Mouse (Mus musculus) megakaryocyte, adult 5-6 weeks (primary cell): ENCODE results near the gene Psmb11. TPM values are rescaled to one million over a fixed set of nuclear protein-coding genes. Genes with fewer than 3 reads are reported as not detected.

ENCODE experiments used
- total RNA-seq, 2 experiments: library from RNA; stranded (forward) in 1 of 2; stranded (reverse) in 1 of 2; fragments of 153-499, 151-499 nt in 1 of 2; fragments of 221-1000, 200-1000 nt in 1 of 2; gene quantifications; 2 replicates each; pipeline versions ENCODE4 v1.2.3 to v1.2.4; 2015 to 2017

Psmb11 gene
- total RNA-seq, 2 experiments from 2014 or later: not detected

Other genes starting within 250 kb of the Psmb11 start
- 13.1 and 19.3 TPM in 2 replicates for gene Slc7a7, start 203.7 kb upstream of the Psmb11 start, total RNA-seq (2015)
- 15.9 and 16.7 TPM in 2 replicates for gene Slc7a7, start 203.7 kb upstream of the Psmb11 start, total RNA-seq (2017)
- gene Mrpl52, start 194.5 kb upstream of the Psmb11 start, total RNA-seq (2015): 129 and 145 TPM in 2 replicates
- gene Mrpl52, start 194.5 kb upstream of the Psmb11 start, total RNA-seq (2017): 71.4 and 81.6 TPM in 2 replicates
- gene Mmp14, start 189.8 kb upstream of the Psmb11 start, total RNA-seq (2015): 0.66 and 1.1 TPM in 2 replicates
- gene Mmp14, start 189.8 kb upstream of the Psmb11 start, total RNA-seq (2017): 0.61 TPM in 1 of 2 replicates, not detected in the other
- 29.9 and 31.2 TPM in 2 replicates for gene Lrp10, start 157.3 kb upstream of the Psmb11 start, total RNA-seq (2015)
- gene Lrp10, start 157.3 kb upstream of the Psmb11 start, total RNA-seq (2017): 46.9 and 51.7 TPM in 2 replicates
- gene Rem2, start 145.3 kb upstream of the Psmb11 start, total RNA-seq (2015): not detected in 2 replicates
- gene Rem2, start 145.3 kb upstream of the Psmb11 start, total RNA-seq (2017): not detected in 2 replicates
- gene Prmt5, start 103.9 kb upstream of the Psmb11 start, total RNA-seq (2015): 14.7 and 26.0 TPM in 2 replicates
- 15.3 and 22.6 TPM in 2 replicates for gene Prmt5, start 103.9 kb upstream of the Psmb11 start, total RNA-seq (2017)
- gene Haus4, start 66.8 kb upstream of the Psmb11 start, total RNA-seq (2015): 43.9 and 48.7 TPM in 2 replicates
- 50.6 and 51.6 TPM in 2 replicates for gene Haus4, start 66.8 kb upstream of the Psmb11 start, total RNA-seq (2017)
- 0.11 and 0.54 TPM in 2 replicates for gene Ajuba, start 43.9 kb upstream of the Psmb11 start, total RNA-seq (2015)
- gene Ajuba, start 43.9 kb upstream of the Psmb11 start, total RNA-seq (2017): 0.57 and 0.73 TPM in 2 replicates
- 4.3 and 4.8 TPM in 2 replicates for gene 4931414P19Rik, start 15.4 kb upstream of the Psmb11 start, total RNA-seq (2015)
- 4.1 and 4.9 TPM in 2 replicates for gene 4931414P19Rik, start 15.4 kb upstream of the Psmb11 start, total RNA-seq (2017)
- gene Psmb5, start 3.4 kb upstream of the Psmb11 start, total RNA-seq (2015): 133 and 145 TPM in 2 replicates
- 41.4 and 51.1 TPM in 2 replicates for gene Psmb5, start 3.4 kb upstream of the Psmb11 start, total RNA-seq (2017)
- gene Gm17606, start 19.5 kb downstream of the Psmb11 start, total RNA-seq (2015): not detected in 2 replicates
- not detected in 2 replicates for gene Gm17606, start 19.5 kb downstream of the Psmb11 start, total RNA-seq (2017)
- gene Cdh24, start 19.9 kb downstream of the Psmb11 start, total RNA-seq (2015): 0.27 and 0.78 TPM in 2 replicates
- 0.51 and 0.57 TPM in 2 replicates for gene Cdh24, start 19.9 kb downstream of the Psmb11 start, total RNA-seq (2017)
- 57.9 and 59.1 TPM in 2 replicates for gene 1700123O20Rik, start 64.8 kb downstream of the Psmb11 start, total RNA-seq (2015)
- gene 1700123O20Rik, start 64.8 kb downstream of the Psmb11 start, total RNA-seq (2017): 34.3 and 34.8 TPM in 2 replicates
- 99.7 and 131 TPM in 2 replicates for gene Acin1, start 65.5 kb downstream of the Psmb11 start, total RNA-seq (2015)
- 173 and 223 TPM in 2 replicates for gene Acin1, start 65.5 kb downstream of the Psmb11 start, total RNA-seq (2017)
- gene Gm29776, start 77.4 kb downstream of the Psmb11 start, total RNA-seq (2015): 0.25 and 0.46 TPM in 2 replicates
- not detected in 2 replicates for gene Gm29776, start 77.4 kb downstream of the Psmb11 start, total RNA-seq (2017)
- gene Cebpe, start 90.7 kb downstream of the Psmb11 start, total RNA-seq (2015): 24.4 and 26.0 TPM in 2 replicates
- 41.9 and 52.8 TPM in 2 replicates for gene Cebpe, start 90.7 kb downstream of the Psmb11 start, total RNA-seq (2017)
- 9.1 and 14.3 TPM in 2 replicates for gene Slc7a8, start 160.5 kb downstream of the Psmb11 start, total RNA-seq (2015)
- 1.3 and 2.8 TPM in 2 replicates for gene Slc7a8, start 160.5 kb downstream of the Psmb11 start, total RNA-seq (2017)
- gene Rnf212b, start 192.7 kb downstream of the Psmb11 start, total RNA-seq (2015): not detected in 2 replicates
- gene Rnf212b, start 192.7 kb downstream of the Psmb11 start, total RNA-seq (2017): not detected in 2 replicates
- 6.3 and 6.8 TPM in 2 replicates for gene Homez, start 249.5 kb downstream of the Psmb11 start, total RNA-seq (2015)
- 4.6 and 13.3 TPM in 2 replicates for gene Homez, start 249.5 kb downstream of the Psmb11 start, total RNA-seq (2017)